Mouse (Mus musculus): ENCODE data around the gene Pim3. TPM values are rescaled to one million over a fixed set of nuclear protein-coding genes. Genes with fewer than 3 reads are reported as not detected.
"Not testable (repeated sequence)": the region's sequence is repeated elsewhere in the genome, so short reads cannot be mapped to it uniquely, and the experiment has no call there.

The Pim3 gene
- 10 to 100 TPM; 74.3 to 84.7 TPM for total RNA-seq (2021)
- long read RNA-seq, experiment 1, transcript Pim3-201 (6 exons, 2,427 nt): major isoform, 161 of 180 reads
- long read RNA-seq, experiment 1, partial matches to known transcripts: 13 of 180 reads
- long read RNA-seq, experiment 1, other reads (novel, unspliced or antisense): 6 of 180 reads
- long read RNA-seq, experiment 2, transcript Pim3-201 (6 exons, 2,427 nt): major isoform, 361 of 387 reads
- long read RNA-seq, experiment 2, partial matches to known transcripts: 12 of 387 reads
- long read RNA-seq, experiment 2, other reads (novel, unspliced or antisense): 14 of 387 reads

DNA sequence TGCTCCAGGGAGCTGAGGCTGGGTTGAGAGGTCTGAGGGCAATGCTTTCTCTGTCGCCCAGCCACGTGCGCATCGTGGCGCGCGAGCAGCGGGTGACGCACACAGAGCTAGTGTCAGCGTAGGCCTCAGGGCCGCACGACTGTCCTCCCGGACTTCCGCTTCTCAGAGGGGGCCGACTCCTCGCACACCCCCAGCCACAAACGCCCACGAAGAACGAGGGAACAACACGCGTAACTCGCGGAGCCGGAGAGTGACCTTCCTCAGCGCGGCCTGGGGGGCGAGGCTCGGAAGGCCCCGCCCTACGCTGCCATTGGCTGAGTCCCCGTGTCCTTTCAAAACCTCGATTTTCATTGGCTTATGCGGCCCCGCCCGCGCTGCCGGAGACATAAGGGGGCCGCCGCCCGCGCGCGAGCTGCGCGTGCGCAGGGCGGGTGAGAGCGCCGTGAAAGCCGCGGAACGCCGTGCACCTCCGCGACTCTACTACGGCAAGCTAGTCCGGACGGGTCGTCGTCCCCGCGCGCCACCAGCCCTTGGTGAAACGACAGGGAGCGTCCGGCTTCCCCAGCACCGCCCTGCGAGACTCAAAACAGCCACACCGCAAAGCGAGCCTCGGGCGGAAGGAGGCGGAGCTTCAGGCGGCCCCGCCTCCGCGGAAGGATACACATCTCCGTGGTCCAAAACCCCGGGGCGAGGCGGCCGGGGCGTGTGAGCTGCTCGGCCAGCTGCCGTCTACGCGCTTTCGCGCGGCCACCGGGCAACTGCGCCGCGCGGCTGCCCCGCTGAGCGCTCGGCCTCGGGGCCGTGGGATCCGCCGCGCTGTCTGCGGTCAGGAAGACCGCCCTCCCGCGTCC, at the start of gene Pim3:
Gene Pim3, plus strand, starts transcription at position 415 of the 851 bp plus-strand sequence.
- DNase-seq (ENCODE audit: low spot score in 2 of 2): peak; percentile 99

- no peak for DNase-seq (ENCODE audit: low spot score in 2 of 2)
Observed at GRCm38 (mm10) chr15:88813262-88813661, 48.7 kb upstream of the Pim3 start.

DNA sequence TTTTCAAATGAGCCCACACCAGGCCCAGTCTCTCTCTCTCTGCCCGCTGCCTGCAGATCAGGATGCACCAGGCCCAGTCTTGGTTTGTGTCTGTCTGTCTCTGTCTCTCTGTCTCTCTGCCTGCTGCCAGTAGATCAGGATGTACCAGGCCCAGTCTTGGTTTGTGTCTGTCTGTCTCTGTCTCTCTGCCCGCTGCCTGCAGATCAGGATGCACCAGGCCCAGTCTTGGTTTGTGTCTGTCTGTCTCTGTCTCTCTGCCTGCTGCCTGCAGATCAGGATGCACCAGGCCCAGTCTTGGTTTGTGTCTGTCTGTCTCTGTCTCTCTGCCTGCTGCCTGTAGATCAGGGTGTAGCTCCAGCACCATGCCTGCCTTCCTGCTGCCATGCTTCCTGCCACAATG, 48.1 kb upstream of the Pim3 start:
- DNase-seq (ENCODE audit: low spot score in 2 of 2): not testable (repeated sequence)

DNA sequence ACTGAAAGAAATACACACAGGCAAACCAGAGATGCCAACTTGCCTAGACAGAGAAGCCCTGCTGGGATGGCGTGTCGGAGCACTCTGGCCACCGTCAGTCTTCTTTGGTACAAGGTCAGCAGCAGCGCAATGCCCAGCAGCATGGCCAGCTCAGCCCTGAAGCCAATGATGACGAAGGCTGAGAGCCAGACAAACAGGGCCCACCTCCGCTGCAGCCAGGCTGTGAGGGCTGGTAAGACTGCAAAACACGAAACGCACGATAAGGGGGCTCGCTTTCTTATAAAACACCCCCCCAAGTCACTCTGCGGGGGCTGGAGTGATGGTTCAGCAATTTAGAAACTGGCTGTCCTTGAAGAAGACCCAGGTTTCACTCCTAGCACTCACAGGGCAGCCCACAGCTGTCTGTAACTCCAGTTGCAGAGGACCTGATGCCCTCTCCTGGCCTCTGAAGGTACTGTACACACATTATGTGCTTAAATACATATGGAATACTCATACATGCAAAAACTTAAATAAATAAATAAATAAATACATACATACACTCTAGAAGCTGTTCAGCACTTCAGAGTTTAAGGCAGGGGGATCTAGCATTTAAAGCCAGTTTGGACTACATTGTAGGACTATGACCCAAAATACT, 47.5 kb upstream of the Pim3 start:
- no peak for DNase-seq (ENCODE audit: low spot score in 2 of 2)

GRCm38 (mm10) chr15:88815196-88815700, 46.7 kb upstream of the Pim3 start:
- no peak for DNase-seq (ENCODE audit: low spot score in 2 of 2)

DNA sequence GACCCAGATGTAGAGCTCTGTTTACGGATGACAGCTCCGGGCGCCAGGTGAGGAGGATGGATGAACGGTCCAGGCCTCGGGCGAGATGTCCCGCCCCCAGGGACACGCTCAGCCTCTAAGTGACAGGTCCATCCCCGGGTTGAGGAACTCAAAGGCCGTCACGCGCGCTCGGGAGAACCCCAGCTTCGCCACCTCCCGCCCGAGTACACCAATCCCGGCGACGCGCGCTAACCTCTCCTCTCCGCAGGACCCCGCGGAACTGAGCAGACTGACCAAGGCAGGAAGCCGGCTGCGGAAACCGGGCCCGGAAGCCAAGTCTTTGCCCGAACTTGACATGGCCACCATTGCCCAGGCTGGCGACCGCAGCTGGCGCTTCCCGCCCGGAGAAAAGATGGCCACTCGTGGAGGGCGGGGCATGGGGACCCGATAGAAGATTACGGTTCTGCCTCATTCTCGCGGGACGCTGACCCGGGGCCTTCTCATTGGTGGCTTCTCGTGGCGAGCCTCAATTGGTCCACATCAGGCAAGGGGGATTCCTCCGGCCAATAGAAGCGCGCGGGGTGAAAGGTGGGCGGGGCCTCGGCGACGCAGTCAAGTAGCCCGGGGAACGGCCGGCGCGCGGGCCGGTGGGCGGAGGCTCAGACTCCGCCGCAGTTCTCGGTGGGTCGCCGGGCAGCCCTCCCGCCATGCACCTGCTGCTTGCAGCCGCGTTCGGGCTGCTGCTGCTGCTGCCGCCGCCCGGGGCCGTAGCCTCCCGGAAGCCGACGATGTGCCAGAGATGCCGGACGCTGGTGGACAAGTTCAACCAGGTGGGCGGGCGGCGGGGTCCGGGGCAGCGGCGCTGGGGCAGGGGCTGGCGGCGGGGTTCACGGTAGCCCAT, 42.7 kb upstream of the Pim3 start, which contains the start of the genes Alg12 and Creld2:
Gene Alg12, minus strand, starts transcription at position 293 of the 880 bp plus-strand sequence.
Gene Creld2, plus strand, starts transcription at position 621 of the 880 bp plus-strand sequence.
- peak; percentile 95 to 97 for DNase-seq (ENCODE audit: low spot score in 2 of 2)

- no peak for DNase-seq (ENCODE audit: low spot score in 2 of 2)
Observed at GRCm38 (mm10) chr15:88819906-88820303, 42.1 kb upstream of the Pim3 start.

DNA sequence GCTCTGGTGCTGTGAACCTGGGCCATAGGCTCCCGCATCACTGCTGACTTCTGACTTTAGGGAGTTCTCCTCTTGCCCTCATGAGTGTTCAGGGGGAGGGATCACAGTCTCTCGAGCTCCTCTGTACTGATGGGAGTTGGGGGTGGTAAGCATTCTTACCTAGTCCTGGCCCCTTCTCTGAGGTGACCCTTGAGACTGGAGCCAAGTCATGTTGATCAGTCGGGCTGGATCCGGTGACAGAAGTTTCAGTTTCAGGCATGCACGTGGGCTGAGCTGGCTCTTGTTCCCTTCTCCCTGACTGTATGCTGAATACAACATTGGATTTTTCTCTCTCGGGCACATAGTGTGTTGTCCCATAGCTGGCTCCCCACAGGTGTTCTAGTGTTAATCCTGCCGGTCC, 40.6 kb upstream of the Pim3 start:
- DNase-seq (ENCODE audit: low spot score in 2 of 2): no peak

DNA sequence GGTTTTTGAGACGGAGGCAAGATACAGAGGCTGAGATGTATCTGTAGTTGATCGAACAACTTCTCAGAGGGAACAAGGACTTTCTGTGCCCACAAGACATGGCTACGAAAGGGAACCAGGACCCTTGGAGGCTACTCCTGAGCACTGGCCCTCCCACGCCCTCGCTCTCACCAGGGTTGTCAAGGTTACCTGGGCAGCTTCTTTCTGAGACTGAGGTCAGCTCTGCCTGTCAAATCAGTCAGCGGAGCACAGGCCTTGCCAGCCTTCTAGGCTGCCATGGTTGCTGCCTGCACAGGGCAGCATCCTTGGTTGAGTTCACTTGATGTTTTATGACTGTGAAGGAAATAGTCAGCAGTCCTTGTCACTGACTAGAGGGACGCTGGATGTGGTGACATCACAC, 39.5 kb upstream of the Pim3 start:
- DNase-seq (ENCODE audit: low spot score in 2 of 2): no peak

DNA sequence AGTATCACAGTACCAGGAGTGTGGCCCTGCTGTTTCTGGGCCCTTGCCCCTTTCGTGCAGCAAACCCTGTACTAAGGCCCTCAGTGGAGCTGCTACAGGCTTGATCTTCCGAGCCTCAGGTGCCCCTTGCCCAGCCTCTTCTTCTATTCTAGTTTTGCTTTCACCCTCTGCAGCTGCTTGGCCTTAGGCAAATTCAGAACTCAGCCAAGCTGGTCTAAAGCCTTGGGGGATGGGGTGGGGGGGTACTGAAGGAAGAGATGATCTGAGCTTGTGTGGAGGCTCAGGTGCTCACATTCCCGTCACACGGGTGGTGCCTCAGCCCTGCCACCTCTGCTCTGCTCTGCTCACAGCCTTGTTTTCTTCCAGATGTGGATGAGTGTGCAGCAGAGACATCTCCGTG, 38.6 kb upstream of the Pim3 start:
- no peak for DNase-seq (ENCODE audit: low spot score in 2 of 2)

- no peak for DNase-seq (ENCODE audit: low spot score in 2 of 2)
Observed at GRCm38 (mm10) chr15:88827466-88827865, 34.5 kb upstream of the Pim3 start.

DNA sequence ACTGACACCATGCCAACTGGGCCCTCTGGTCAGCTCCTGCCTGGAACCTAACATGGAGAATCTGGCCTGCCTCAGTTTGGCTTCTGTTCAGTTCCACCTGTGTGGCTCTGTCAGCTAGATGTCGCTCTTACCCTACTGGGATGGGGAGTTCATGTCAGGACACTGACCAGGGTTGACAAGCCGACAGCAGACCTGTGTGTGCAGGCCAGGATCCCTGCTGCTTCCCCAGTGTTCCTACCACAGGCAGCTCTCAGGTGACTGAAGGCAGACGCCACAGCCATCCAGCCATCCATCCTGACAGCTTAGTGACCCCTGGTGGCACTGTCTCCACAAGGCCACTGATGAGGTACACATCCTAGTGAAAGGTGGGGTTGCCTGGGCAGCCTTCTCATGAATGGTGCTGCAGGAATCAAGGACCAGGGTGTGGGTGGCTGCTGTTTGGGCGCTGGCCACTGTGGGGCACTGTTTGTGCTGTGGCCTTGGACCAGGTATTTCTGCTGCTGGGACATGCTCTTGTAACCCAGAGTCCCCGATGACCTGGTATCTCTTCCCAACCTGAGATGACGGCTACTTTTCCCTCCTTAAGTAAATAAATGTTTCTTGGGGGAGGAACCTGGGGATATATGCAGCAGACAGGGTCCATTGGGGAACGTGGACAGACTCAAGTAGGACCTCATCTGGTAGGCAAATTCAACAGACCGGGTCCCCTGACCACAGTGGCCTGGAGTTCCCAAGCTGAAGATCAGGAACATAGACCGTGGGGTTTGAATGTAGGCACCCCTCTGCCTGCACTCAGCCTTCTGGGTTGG, 33.8 kb upstream of the Pim3 start:
- DNase-seq (ENCODE audit: low spot score in 2 of 2): peak; percentile 57 to 71

GRCm38 (mm10) chr15:88828800-88829705, 32.9 kb upstream of the Pim3 start:
- peak; percentile 94 to 95 for DNase-seq (ENCODE audit: low spot score in 2 of 2)

DNA sequence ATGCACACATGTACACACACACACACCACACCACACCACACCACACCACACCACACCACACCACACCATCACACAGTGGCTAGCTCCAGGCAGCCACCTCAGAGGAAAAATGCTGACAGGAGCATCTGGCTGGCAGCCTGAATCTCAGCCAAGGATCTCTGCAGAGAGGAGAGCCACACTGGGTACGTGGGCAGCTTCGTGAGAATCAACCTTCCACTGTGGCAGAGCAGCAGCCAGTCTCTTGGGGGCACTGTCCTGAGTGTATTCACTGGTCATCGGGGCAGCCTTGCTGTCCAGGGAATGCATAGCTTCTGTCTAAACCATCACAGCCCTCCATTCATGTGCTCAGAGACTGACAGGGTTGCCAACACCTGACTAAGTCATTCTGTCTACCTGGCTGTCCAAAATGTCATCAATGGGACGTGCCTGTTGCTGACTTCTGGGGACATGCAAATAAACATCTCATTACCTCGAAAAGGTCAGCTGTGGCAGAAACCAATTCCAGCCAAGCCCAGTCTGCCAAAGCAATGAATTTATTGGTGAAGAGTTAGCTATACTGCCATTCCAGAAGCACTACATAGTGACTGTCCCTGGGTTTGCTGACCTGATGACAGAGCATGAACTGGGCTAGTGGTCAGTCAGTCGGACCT, 32.1 kb upstream of the Pim3 start:
- no peak for DNase-seq (ENCODE audit: low spot score in 2 of 2)

- no peak for DNase-seq (ENCODE audit: low spot score in 2 of 2)
Observed at GRCm38 (mm10) chr15:88830696-88831095, 31.3 kb upstream of the Pim3 start.

DNA sequence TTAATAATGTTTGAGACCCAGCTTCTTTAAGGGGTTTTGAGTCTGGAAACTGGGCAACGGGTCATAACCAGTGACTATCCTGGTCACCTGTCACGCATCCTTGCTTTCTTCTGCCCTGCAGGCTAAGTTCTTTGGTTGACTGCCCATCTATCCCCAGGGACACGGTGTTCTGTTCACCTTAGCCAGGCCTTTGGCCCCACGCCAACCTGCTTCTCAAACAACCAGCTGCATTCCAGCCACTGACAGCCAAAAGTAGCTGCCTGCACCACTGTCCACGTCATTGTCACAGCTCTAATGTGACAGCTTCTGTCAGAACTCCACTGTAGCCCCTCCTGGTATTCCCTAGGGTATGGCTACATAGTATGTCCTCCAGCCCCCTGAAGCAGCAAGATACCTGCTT, 30.5 kb upstream of the Pim3 start:
- peak in 1 of 2 experiments; percentile 55 for DNase-seq (ENCODE audit: low spot score in 2 of 2)

- no peak for DNase-seq (ENCODE audit: low spot score in 2 of 2)
Observed at GRCm38 (mm10) chr15:88832536-88832935, 29.4 kb upstream of the Pim3 start.

- no peak for DNase-seq (ENCODE audit: low spot score in 2 of 2)
Observed at GRCm38 (mm10) chr15:88836031-88836430, 26.0 kb upstream of the Pim3 start.
